Mouse (Mus musculus) B cell, adult 67 days (primary cell): ENCODE results near the gene Zdhhc21. TPM values are rescaled to one million over a fixed set of nuclear protein-coding genes. Genes with fewer than 3 reads are reported as not detected.

Source experiments
- total RNA-seq, 2 experiments: library from RNA; stranded (reverse); gene quantifications; 4 replicates each; pipeline ENCODE4 v1.2.4; 2023

Zdhhc21 gene
- total RNA-seq: 10 to 100 TPM; 15.8 to 26.0 TPM

GRCm38 (mm10) chr4:82859131-82860125 lies at the start of gene Zdhhc21:
Gene Zdhhc21, minus strand, starts transcription at chr4:82859958.

GRCm38 (mm10) chr4:82884636-82885534 lies 25.1 kb upstream of the Zdhhc21 start, which contains the start of gene Cer1:
Gene Cer1, minus strand, starts transcription at chr4:82885148.

Other genes starting within 250 kb of the Zdhhc21 start
- under 1 TPM in 1 of 2 experiments, not detected in 1; 0.15 TPM for gene Nfib, start 154.2 kb downstream of the Zdhhc21 start, total RNA-seq
- not detected for gene Cer1, start 25.2 kb upstream of the Zdhhc21 start, total RNA-seq
- not detected for gene Frem1, start 192.4 kb upstream of the Zdhhc21 start, total RNA-seq